Mouse (Mus musculus) erythroid progenitor cell, adult 5-6 weeks (primary cell): Measurements from ENCODE around the gene Nkx1-2. TPM values are rescaled to one million over a fixed set of nuclear protein-coding genes. Genes with fewer than 3 reads are reported as not detected.

Experiments
- ATAC-seq: replicated peaks from 2 replicates; pipeline ENCODE4 v1.8.0; 2016; ENCODE audit warnings: moderate number of reproducible peaks, mild to moderate bottlenecking, moderate TSS enrichment, inconsistent platforms; ENCODE audit not compliant: poor library complexity, low FRiP score, severe bottlenecking
- total RNA-seq, 2 experiments: library from RNA; stranded (forward) in 1 of 2; stranded (reverse) in 1 of 2; fragments of 150-400 nt in 1 of 2; fragments of 186-747, 209-891 nt in 1 of 2; gene quantifications; 2 replicates each; pipeline versions ENCODE4 v1.2.3 to v1.2.4; 2015 to 2017; ENCODE audit warnings: low replicate concordance in 2 of 2

The Nkx1-2 gene
- total RNA-seq, 2 experiments from 2014 or later: not detected

- ATAC-seq: no peak
Observed at GRCm38 (mm10) chr7:132572738-132573137, 26.7 kb downstream of the Nkx1-2 start.

DNA sequence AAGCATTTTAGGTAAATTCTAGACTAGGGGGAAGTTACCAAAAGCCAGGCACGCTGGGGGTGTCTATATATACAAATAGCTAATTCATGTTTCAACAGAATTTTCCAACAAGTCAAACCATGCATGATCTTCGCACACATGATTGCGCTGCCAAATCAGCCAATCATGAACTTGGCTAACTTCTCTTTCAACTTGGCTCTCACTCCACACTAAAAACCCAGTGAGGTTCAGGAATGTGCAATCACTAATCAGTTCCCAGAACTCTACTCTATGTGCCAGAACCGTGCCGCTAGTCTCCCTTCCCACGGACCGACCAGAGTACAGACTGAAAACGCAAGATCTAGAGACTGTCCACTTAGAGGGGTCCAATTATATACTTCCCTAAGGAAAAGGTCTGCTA is 28.0 kb downstream of the Nkx1-2 start:
- ATAC-seq: no peak

- peak; percentile 80 for ATAC-seq
Observed at GRCm38 (mm10) chr7:132570071-132570470, 29.4 kb downstream of the Nkx1-2 start.

DNA sequence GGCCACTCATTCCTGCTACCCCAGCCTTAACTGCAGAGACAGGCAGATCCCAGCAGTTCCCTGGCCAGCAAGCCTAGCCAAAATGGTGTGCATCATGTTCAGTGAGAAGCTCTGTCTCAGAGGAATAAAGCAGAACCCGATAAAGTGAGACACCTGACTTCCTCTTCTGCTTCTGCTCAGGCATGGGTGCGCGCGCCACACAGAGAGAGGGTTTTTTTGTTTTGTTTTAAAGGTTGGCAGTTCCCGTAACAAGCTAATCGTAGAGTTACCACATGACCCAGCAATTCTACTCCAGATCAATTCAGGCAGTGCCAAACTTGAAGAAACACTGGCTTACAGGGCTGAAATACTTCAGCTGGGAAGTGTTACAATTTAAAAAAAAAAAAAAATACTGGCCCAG is 30.6 kb downstream of the Nkx1-2 start:
- no peak for ATAC-seq

GRCm38 (mm10) chr7:132565831-132566230 is 33.6 kb downstream of the Nkx1-2 start:
- ATAC-seq: no peak

- no peak for ATAC-seq
Observed at GRCm38 (mm10) chr7:132559138-132559766, 40.2 kb downstream of the Nkx1-2 start.

GRCm38 (mm10) chr7:132558141-132558736 is 41.2 kb downstream of the Nkx1-2 start:
- ATAC-seq: peak; percentile 49; the same call in 1 of the 2 replicates

DNA sequence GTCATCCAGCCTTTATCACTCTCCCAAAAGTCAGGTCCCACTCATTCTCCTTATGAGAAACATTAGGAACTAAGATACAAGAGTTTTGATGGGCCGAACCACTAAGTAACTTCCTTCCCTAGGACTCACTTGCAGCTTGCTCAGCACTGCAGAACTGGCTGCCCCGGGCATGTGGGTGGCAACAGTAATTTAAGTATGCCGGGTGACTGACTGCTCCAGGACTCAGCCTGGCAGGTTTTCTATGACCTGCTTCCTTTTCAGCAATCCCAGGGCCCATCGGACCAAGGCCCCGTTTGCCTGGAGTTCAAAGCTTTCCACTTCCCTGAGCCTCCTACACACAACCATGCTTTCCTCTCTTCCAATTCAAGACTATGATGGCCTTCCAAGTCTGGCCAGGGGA is 42.9 kb downstream of the Nkx1-2 start:
- ATAC-seq: no peak

- ATAC-seq: no peak
Observed at GRCm38 (mm10) chr7:132555911-132556310, 43.5 kb downstream of the Nkx1-2 start.

- no peak for ATAC-seq
Observed at GRCm38 (mm10) chr7:132554091-132554490, 45.3 kb downstream of the Nkx1-2 start.

- peak; percentile 90 for ATAC-seq
Observed at GRCm38 (mm10) chr7:132551351-132552126, 47.9 kb downstream of the Nkx1-2 start.

- ATAC-seq: no peak
Observed at GRCm38 (mm10) chr7:132547126-132547525, 52.3 kb downstream of the Nkx1-2 start.

Other genes starting within 250 kb of the Nkx1-2 start
- 20.9 and 22.2 TPM in 2 replicates for gene Oat, start 23.2 kb downstream of the Nkx1-2 start, total RNA-seq (2015; ENCODE audit: low replicate concordance)
- gene Oat, start 23.2 kb downstream of the Nkx1-2 start, total RNA-seq (2017; ENCODE audit: low replicate concordance): 18.5 and 23.5 TPM in 2 replicates
- 1.7 and 2.5 TPM in 2 replicates for gene Lhpp, start 11.0 kb upstream of the Nkx1-2 start, total RNA-seq (2015; ENCODE audit: low replicate concordance)
- gene Lhpp, start 11.0 kb upstream of the Nkx1-2 start, total RNA-seq (2017; ENCODE audit: low replicate concordance): 1.8 and 3.6 TPM in 2 replicates
- gene Fam53b, start 214.2 kb upstream of the Nkx1-2 start, total RNA-seq (2015; ENCODE audit: low replicate concordance): 241 and 246 TPM in 2 replicates
- 163 and 208 TPM in 2 replicates for gene Fam53b, start 214.2 kb upstream of the Nkx1-2 start, total RNA-seq (2017; ENCODE audit: low replicate concordance)